Mouse (Mus musculus): ENCODE results near the gene Zbtb4. TPM values are rescaled to one million over a fixed set of nuclear protein-coding genes. Genes with fewer than 3 reads are reported as not detected.

The Zbtb4 gene
- 1.4 and 2.4 TPM in 2 replicates for total RNA-seq (2012; rRNA removed)
- polyA plus RNA-seq (2012; ENCODE audit: insufficient read depth in 1 of 2, insufficient read length in 2 of 2, low read depth in 1 of 2, low replicate concordance in 2 of 2, missing spikeins in 1 of 2): 1 to 10 TPM in 1 of 2 experiments, not detected in 1; 2.7 TPM

DNA sequence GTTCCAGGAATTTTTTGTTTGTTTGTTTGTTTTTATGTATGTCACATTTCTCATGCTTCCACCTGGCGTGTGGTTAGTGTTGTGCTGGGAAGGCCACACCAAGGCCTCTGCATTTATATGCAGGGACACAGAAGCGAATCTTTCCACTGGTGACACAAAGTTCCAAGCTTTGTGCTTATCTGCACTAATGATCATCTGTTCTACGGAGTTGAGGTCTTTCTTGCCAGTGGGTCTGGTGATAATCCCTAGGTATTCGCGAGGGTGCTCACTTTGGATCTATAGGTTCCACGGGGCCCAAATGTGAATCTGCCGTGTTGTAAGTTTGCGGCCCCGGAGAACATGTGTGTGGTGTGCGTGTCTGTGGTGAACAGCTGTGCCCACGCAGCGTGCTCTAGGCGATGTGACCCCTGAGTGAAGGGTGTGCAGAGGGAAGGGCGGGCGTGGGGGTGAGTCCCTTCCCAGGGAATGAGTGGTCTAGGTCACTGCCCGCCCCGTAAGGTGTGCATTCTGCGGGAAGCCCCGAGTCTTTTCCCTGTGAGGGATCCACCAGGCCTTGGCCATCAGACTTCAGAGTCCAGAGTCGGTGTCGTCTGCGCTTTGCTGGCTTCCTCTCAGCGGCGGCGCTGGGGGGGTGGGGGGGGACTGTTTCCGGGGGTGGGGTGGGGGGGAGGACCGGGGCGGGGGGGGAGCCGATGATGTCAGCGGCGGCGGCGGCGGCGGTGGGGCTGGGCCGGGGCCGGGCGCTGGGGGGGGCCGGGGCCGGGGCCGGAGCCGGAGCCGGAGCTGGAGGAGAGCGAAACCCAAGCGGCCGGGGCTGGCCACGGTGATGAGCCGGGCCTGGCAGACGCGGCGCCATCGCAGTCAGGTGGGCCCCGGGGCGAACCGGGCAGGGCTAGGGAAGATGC lies at the start of gene Zbtb4:
Zbtb4 (plus strand) TSS at position 692 of the 905 bp plus-strand sequence.
- Histone ChIP-seq H3K9me3 (replicated peaks; ENCODE audit: insufficient read depth, low read length) (no peaks in the 10 kb centered on the region), H3K4me3 (ENCODE audit: control insufficient read depth in 1 of 2, insufficient read depth in 1 of 2, low read depth in 2 of 2, low read length in 2 of 2) (peak within 1 kb of the TSS; percentile 84 to 90), H3K36me3 (ENCODE audit: control insufficient read depth in 1 of 2, insufficient read depth in 2 of 2, low read length in 2 of 2) (peaks cover 0 to 2% of the 10 kb centered on the region in 2 experiments; a peak in 1 of 4 replicates), H3K9ac (ENCODE audit: control insufficient read depth, low read depth, low read length, poor library complexity, severe bottlenecking) (peak within 1 kb of the TSS; percentile 94), H3K27me3 (ENCODE audit: control insufficient read depth in 1 of 2, insufficient read depth in 2 of 2, low read length in 2 of 2) (no peaks in the 10 kb centered on the region), H3K27ac (ENCODE audit: control insufficient read depth, low read depth, low read length) (peak within 1 kb of the TSS; percentile 46), H3K4me1 (ENCODE audit: control insufficient read depth in 1 of 2, insufficient read depth in 2 of 2, low read length in 2 of 2) (peaks cover 2 to 19% of the 10 kb centered on the region in 2 experiments; a peak in 3 of 4 replicates), H3K79me2 (ENCODE audit: control insufficient read depth, insufficient read depth, low read length, poor library complexity) (peaks cover 8% of the 10 kb centered on the region)
- TF ChIP-seq POLR2AphosphoS2 (IDR thresholded peaks at IDR 0.05; ENCODE audit: low read length): no peak
- TF ChIP-seq ZMIZ1 (IDR thresholded peaks at IDR 0.05; ENCODE audit: low read depth, low read length): no peak
- TF ChIP-seq RCOR1 (IDR thresholded peaks at IDR 0.05; ENCODE audit: low read depth, low read length): no peak
- TF ChIP-seq NELFE (IDR thresholded peaks at IDR 0.05; ENCODE audit: low read depth, low read length): peak; percentile 9; the same call in 1 of the 2 replicates
- no peak for TF ChIP-seq GATA1 (IDR thresholded peaks at IDR 0.05; ENCODE audit: low read depth, low read length)
- TF ChIP-seq CHD2 (IDR thresholded peaks at IDR 0.05; ENCODE audit: low read length): no peak
- no peak for TF ChIP-seq ZKSCAN1 (IDR thresholded peaks at IDR 0.05; ENCODE audit: low read depth, low read length)
- TF ChIP-seq SIN3A (IDR thresholded peaks at IDR 0.05; ENCODE audit: low read length): 0 out of 2 replicates have a peak, but pooled peaks have one; percentile 7
- TF ChIP-seq CHD1 (IDR thresholded peaks at IDR 0.05; ENCODE audit: low read depth, low read length): 0 out of 2 replicates have a peak, but pooled peaks have one; percentile 44
- TF ChIP-seq MAZ (IDR thresholded peaks at IDR 0.05; ENCODE audit: low read depth, low read length): peak; percentile 39; the same call in 1 of the 2 replicates
- DNase-seq (ENCODE audit: low read depth, low spot score): peak; percentile 48

DNA sequence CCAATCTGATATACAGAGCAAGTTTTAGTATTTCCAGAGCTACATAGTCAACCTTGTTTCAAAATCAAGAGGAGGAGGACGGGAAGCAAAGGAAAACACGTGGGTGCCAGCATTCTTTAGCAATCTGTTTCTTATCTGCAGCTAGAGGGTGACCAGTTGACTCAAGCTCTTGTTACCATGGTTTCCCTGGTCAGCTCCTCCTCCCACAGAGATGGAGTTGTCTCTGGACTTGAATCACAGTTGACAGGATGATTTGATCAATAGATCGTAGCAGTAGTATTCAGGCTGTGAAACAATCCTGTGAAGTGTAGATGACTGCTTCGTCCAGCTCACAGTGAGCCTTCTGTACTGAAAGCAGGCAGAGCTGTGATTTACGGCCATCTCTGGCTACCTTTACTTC lies 49.8 kb upstream of the Zbtb4 start:
- Histone ChIP-seq H3K79me2 (ENCODE audit: control insufficient read depth, insufficient read depth, low read length, poor library complexity) (no peaks in the 10 kb centered on the region), H3K9ac (ENCODE audit: control insufficient read depth, low read depth, low read length, poor library complexity, severe bottlenecking) (no peak overlapping the region), H3K27me3 (ENCODE audit: control insufficient read depth in 1 of 2, insufficient read depth in 2 of 2, low read length in 2 of 2) (no peaks in the 10 kb centered on the region), H3K36me3 (ENCODE audit: control insufficient read depth in 1 of 2, insufficient read depth in 2 of 2, low read length in 2 of 2) (peaks cover 0 to 3% of the 10 kb centered on the region in 2 experiments; a peak in 1 of 4 replicates), H3K4me1 (ENCODE audit: control insufficient read depth in 1 of 2, insufficient read depth in 2 of 2, low read length in 2 of 2) (peaks cover 0 to 5% of the 10 kb centered on the region in 2 experiments; a peak in 1 of 4 replicates), H3K27ac (ENCODE audit: control insufficient read depth, low read depth, low read length) (no peak overlapping the region), H3K4me3 (ENCODE audit: control insufficient read depth in 1 of 2, insufficient read depth in 1 of 2, low read depth in 2 of 2, low read length in 2 of 2) (no peak overlapping the region), H3K9me3 (replicated peaks; ENCODE audit: insufficient read depth, low read length) (no peaks in the 10 kb centered on the region)
- no peak for DNase-seq (ENCODE audit: low read depth, low spot score)
- TF ChIP-seq MAX (IDR thresholded peaks at IDR 0.05; ENCODE audit: low read length) (peak; percentile 37; the same call in 1 of the 2 replicates), MAFK (IDR thresholded peaks at IDR 0.05; ENCODE audit: borderline replicate concordance, low read depth, low read length) (no peak), UBTF (IDR thresholded peaks at IDR 0.05; ENCODE audit: borderline replicate concordance, insufficient read depth, low read depth, low read length) (no peak), MXI1 (IDR thresholded peaks at IDR 0.05; ENCODE audit: low read depth, low read length) (0 out of 2 replicates have a peak, but pooled peaks have one; percentile 12)

Data from MEL (cell line).